Mouse (Mus musculus) cerebellum, postnatal 25 days (tissue): Measurements from ENCODE around the gene Neu1.
"Not testable (repeated sequence)": the region's sequence is repeated elsewhere in the genome, so short reads cannot be mapped to it uniquely, and the experiment has no call there.

ENCODE experiments used
- DNase-seq, 2 experiments: peaks; one replicate each; pipeline ENCODE4 v3.0.0; 2021; ENCODE audit warnings: mixed read lengths in 2 of 2

Neu1 gene

DNA sequence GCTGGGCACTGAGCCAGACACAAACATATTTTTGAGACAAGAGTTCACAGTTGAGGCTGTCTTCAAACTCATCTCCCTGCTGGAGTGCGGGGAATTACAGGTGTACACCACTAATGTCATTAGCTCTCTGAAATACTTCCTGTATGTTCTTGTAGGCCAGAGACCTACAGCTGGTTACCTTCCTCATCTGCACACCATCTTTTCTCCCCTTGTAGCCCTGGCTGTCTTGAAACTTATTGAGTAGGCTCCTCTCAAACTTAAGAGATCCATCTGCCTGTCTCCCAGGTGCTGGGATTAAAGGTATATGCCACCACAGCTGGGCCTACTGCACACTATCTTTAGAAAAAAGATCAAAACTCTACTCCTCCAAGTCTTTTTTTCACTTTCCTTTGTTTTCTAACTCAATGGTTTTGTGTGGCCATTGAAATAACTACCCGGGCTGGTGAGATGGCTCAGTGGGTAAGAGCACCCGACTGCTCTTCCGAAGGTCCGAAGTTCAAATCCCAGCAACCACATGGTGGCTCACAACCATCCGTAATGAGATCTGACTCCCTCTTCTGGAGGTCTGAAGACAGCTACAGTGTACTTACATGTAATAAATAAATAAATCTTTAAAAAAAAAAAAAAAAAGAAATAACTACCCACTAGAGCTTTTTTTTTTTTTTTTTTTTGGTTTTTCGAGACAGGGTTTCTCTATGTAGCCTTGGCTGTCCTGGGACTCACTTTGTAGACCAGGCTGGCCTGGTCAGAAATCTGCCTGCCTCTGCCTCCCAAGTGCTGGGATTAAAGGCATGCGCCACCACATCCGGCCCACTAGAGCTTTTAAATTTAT is 17.9 kb downstream of the Neu1 start:
- not testable (repeated sequence) for DNase-seq

GRCm38 (mm10) chr17:34949553-34949969 is 18.5 kb downstream of the Neu1 start:
- no peak for DNase-seq

DNA sequence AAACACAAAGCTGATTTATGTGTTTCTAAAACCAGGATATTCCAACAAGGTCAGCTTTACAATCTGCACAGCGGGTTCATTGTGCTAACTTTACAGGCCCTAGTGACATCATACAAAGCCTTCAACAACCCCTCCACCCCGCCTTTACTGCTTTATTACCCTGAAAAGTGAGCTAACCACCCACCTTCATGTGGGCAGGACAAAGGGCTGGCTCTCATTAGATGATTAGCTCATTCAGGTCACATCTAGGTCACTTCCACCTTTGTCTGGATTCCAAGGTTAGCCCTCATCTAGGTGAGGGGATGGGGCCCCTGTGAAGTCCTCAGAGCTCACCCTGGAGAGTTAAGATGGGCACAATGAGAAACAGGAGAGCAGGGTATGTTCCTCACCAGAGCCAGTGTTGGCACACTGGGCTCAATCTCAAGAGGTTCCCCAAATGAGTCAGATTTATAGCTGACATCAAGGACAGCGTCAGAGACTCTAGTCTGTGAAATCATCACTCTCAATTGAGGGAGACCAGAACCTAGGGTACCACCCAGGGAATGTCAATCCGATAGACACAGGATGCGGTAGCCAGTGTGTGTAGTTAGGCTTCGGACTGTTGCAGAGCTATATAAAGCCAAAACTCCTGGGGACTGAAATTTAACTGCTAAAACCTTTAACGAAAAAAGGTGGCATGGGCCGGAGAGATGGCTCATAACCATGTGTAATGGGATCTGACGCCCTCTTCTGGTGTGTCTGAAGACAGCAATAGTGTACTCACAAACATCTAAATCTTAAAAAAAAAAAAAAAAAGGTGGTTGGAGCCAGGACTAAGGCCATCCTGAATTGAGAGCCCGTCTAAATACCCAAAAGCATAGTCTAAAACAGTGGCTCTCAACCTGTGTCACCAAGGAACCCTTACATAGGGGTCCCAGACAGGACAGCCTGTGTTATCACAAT is 19.7 kb downstream of the Neu1 start:
- no peak for DNase-seq

DNA sequence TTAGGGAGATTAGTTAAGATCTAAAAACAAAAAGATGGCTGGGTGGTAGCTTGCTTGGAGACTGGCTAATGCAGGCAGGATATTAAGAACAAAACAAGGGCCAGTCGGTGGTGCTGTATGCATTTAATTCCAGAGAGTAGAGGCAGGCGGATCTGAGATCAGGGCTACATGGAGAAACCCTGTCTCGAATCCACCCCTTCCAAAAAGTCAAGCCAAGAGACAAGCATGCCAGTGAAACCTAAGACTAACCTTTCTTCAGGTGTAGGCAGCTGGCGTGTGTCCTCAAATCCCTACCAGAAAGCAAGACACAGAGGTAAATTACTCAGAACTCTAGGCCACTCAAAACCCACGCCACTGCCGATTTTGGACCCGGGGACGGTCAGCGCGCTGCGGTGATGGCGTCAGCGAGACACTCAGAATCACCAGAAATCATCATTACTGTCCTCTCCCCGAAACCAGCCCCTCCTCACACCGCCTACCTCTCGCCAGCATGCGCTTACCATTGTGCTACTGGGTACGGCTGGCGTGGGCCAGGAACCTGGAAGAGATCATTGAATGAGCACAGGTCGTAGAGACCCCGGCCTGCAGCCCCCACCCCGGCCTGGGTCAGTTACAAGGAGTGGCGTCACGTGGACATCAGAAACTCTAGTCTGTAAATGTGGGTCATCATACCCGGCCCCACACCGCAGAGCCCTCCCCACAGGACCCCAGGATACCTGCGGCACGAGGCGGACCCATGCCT is 20.8 kb downstream of the Neu1 start:
- no peak for DNase-seq

GRCm38 (mm10) chr17:34952378-34953040 is 21.5 kb downstream of the Neu1 start:
- peak; percentile 83 to 87 for DNase-seq

DNA sequence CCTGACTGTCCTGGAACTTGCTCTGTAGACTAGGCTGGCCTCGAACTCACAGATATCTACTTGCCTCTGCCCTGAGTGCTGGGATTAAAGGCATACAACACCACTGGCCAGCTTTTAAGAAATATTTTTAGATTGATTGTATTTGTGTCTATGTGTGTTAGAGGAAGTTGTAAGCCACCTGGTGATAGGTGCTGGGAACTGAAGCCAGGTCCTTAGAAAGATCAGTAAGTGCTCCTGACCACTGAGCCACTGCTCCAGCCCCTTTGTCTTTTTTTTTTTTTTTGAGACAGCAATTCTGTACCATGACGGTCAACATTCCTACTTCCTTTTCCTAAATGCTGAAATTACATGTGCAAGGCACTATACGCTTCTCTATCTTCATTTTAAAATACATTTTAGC is 22.2 kb downstream of the Neu1 start:
- DNase-seq = no peak

- DNase-seq = no peak
These were observed 22.9 kb downstream of the Neu1 start for GRCm38 (mm10) chr17:34953904-34954303.

DNA sequence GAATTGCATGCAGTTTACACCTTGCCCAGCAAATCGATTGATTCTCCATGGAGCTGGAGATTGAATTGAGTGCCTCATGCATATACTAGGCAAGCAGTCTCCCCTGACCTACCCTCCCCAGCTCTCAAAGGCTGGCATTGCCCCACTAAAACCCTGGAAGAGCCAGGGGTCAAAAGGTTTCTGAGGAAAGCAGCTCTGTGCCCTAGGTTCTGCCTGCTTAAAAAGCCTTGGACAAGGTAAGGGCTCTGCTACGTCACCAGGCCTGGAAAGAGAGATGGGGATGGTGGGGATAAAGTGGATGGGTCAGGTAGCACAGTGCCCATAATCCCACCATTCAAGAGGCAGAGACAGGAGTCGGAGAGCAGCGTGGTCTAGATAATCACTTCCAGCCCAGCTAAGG is 23.8 kb downstream of the Neu1 start:
- no peak for DNase-seq

DNA sequence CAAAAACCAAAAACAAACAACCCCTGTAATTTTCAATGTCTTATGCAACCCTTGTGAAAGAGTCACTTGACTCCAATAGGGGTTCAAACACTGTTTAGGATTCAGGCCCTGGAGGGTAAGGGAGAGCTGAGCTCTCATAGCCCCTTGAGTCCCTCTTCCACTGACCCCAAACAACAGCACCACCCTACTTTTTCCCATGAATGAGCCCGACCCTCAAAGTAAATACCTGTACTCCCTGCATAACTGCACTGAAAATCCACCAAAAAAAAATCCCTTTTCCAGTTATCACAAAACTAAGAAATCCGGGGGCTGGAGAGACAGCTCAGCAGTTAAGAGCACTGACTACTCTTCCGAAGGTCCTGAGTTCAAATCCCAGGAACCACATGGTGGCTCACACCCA is 24.8 kb downstream of the Neu1 start:
- DNase-seq = no peak

- no peak for DNase-seq
These were observed 25.3 kb downstream of the Neu1 start for GRCm38 (mm10) chr17:34956340-34956739.

GRCm38 (mm10) chr17:34957291-34957690 is 26.2 kb downstream of the Neu1 start:
- DNase-seq = not testable (repeated sequence)

DNA sequence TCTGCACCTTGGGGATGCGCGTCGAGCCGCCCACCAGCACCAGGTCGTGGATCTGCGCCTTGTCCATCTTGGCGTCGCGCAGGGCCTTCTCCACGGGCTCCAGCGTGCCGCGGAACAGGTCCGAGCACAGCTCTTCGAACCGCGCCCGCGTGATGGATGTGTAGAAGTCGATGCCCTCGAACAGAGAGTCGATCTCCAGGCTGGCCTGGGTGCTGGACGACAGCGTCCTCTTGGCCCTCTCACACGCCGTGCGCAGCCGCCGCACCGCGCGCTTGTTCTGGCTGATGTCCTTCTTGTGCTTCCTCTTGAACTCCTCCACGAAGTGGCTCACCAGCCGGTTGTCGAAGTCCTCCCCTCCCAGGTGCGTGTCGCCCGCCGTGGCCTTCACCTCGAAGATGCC is 26.9 kb downstream of the Neu1 start:
- DNase-seq = not testable (repeated sequence)

- DNase-seq = peak in 1 of 2 experiments; percentile 46
These were observed 27.7 kb downstream of the Neu1 start for GRCm38 (mm10) chr17:34958734-34959129.

DNA sequence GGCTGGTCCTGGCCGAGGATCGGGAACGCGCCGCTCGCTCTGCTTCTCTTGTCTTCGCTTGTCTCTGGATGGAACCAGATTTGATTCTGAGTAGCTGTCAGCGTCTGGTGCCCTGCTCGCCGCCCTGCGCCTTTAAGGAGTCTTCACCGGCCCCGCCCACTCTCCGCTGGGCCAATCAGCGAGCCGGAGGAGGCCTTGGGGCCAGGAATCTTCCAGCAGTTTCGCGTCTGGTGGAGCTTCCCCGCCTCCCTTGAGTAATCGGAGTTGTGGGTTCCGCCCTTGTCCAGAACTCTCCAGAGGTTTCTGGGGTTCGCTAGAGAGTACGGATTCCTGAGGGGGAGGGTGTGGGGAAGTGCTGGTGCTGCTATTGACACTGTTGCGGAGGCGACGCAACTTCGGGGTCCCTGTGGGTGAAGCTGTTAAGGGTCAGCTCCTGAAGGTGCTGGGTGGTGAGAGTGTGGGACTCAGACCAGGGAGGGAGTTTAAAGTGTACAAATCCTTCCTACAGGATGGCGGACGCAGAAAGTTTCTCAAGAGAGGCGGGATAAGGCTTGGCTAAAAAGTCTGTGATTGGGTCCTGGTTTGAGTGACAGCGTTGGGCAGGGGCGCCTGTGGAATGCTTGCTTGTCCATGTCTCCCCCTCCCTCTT is 28.2 kb downstream of the Neu1 start, which contains the start of gene Hspa1b:
Gene Hspa1b (minus strand): TSS at position 109 of the 649 bp plus-strand sequence.
- peak; percentile 84 to 91 for DNase-seq

GRCm38 (mm10) chr17:34959881-34960515 is 28.9 kb downstream of the Neu1 start:
- no peak for DNase-seq

DNA sequence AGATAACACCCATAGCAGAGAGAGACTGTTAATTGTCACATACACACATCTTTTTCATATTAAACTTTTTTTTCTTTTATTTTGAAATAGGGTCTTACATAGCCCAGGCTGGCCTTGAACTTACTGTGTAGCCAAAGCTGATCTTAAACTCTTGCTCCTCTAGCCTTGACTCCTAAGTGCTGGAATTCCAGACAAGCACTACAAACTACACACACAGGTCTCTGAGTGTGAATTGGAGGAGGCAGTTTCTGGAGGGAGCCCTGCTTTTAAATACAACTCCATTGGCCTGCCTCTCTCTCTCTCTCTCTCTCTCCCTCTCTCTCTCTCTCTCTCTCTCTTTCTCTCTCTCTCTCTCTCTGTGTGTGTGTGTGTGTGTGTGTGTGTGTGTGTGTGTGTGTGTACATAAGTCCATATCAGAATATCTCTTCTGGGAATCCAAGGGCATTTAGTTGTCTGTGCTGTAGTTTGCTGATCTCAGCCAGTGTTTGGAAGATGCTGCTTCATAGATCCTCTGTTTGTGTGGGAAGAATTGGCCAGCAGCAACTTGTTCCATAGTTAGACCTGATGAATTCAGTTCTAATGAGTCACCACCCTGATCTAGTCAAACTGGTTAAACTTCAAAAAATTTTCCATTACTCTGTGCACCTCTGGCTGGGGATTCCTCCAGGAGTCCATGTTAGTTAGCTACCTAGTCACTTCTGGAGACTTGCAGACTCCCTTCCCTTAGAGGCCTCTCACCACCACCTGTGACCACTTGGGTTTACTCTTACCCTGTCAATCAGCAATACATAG is 29.8 kb downstream of the Neu1 start:
- no peak for DNase-seq

GRCm38 (mm10) chr17:34962125-34962524 is 31.1 kb downstream of the Neu1 start:
- DNase-seq = no peak

GRCm38 (mm10) chr17:34962841-34963240 is 31.8 kb downstream of the Neu1 start:
- no peak for DNase-seq

DNA sequence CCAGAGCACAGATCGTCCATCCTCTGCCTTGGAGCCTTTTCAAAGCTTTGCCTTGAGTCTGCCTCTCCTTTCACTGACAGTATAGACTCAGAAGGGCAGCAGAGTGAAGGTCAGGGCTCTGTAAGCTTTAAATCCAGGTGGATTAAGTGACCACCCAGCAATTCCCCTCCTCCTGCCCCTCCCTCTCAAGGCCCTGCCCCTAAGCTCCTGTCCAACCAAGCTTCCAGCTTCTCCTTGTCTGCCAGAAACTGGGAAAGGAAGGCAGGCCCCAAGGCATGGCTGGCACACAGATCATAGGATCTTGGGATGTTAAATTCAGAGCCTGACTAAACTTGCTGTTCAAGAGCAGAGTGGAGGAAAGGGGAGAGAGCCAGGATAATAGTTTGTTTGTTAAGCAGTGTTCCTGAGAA is 33.6 kb downstream of the Neu1 start:
- no peak for DNase-seq

- no peak for DNase-seq
These were observed 34.6 kb downstream of the Neu1 start for GRCm38 (mm10) chr17:34965627-34966026.
